Mouse (Mus musculus) stomach, postnatal 0 days (tissue): ENCODE measurements around the gene Uvrag.

Experiments used
- CTCF ChIP-seq: IDR thresholded peaks from 2 replicates; pipeline ENCODE4 v1.5.1; 2016; ENCODE audit warnings: antibody characterized with exemption, low read depth, mild to moderate bottlenecking, moderate library complexity
- EP300 ChIP-seq: optimal IDR thresholded peaks from 2 replicates; pipeline ENCODE3; 2016; ENCODE audit warnings: antibody characterized with exemption

GRCm38 (mm10) chr7:98899815-98900214, 241.1 kb downstream of the Uvrag start:
- TF ChIP-seq CTCF (no peak), EP300 (no peak)
